In genomic region chr19:8898576-8898975, GRCm38 (mm10) we compare ENCODE assay signal across 8 mouse cellular contexts. TPM values are rescaled to one million over a fixed set of nuclear protein-coding genes. Genes with fewer than 3 reads are reported as not detected.
DNase-seq lines count a peak whose midpoint lies in the region; ATAC-seq and TF ChIP-seq lines count a peak whose summit lies in the region.

No protein-coding gene starts in this region.

- no peaks in the 10 kb centered on the region for H3K9me3 ChIP-seq in heart, embryonic 11.5 days (replicated peaks; ENCODE audit: control insufficient read depth, low read length)
- H3K9me3 ChIP-seq in liver, embryonic 12.5 days (replicated peaks), result no peaks in the 10 kb centered on the region

- peak overlapping the region; percentile 98 for H3K4me3 ChIP-seq in heart, embryonic 11.5 days (ENCODE audit: low read depth, low read length)
- peak overlapping the region; percentile 87 for H3K4me3 ChIP-seq in embryonic fibroblast, embryonic 13.5 days (ENCODE audit: insufficient read depth, low read length)
- peak overlapping the region; percentile 90 for H3K4me3 ChIP-seq in liver, embryonic 12.5 days

- 9% methylated on average over 13 of the region's 13 CpGs for WGBS in heart, embryonic 11.5 days (ENCODE audit: insufficient replicate concordance)
- WGBS in liver, embryonic 12.5 days (ENCODE audit: insufficient replicate concordance), result 2% methylated on average over 13 of the region's 13 CpGs

- no peak for TF ChIP-seq POLR2A in embryonic fibroblast, embryonic 13.5 days (IDR thresholded peaks at IDR 0.05; ENCODE audit: low read depth, low read length)

- no peaks in the 10 kb centered on the region for H3K27me3 ChIP-seq in heart, embryonic 11.5 days (ENCODE audit: control insufficient read depth, insufficient read depth, low read length)
- H3K27me3 ChIP-seq in liver, embryonic 12.5 days (replicated peaks), result no peaks in the 10 kb centered on the region

- intact Hi-C loops in heart, postnatal 36 days (cut with DNase I), result loop anchor here (2.0 kb wide), 1 partner anchor 22 kb away; the partner anchor contains the start of gene B3gat3
- intact Hi-C loops in left cerebral cortex, postnatal 36 days (cut with DNase I), result loop anchor here (2.0 to 5.0 kb wide), 2 partner anchors 20 to 56 kb away; no protein-coding TSS in a partner anchor

- H3K4me2 ChIP-seq in heart, embryonic 11.5 days, result peak overlapping the region; percentile 82
- peak overlapping the region; percentile 82 for H3K4me2 ChIP-seq in liver, embryonic 12.5 days

- H3K27ac ChIP-seq in heart, embryonic 11.5 days (ENCODE audit: low read depth, low read length), result peak overlapping the region; percentile 91
- H3K27ac ChIP-seq in embryonic fibroblast, embryonic 13.5 days (ENCODE audit: insufficient read depth, low read length), result peak overlapping the region; percentile 76
- H3K27ac ChIP-seq in liver, embryonic 12.5 days, result peak overlapping the region; percentile 89

- DNase-seq in heart, postnatal 36 days, result no peak
- DNase-seq in 416B (ENCODE audit: low read depth), result peak; percentile 60
- no peak for DNase-seq in frontal cortex, postnatal 14 days (ENCODE audit: low spot score in 2 of 2)
- no peak for DNase-seq in cerebellum, postnatal 36 days
- no peak for DNase-seq in left cerebral cortex, postnatal 36 days (ENCODE audit: low spot score in 2 of 2)

- peaks cover 16% of the 10 kb centered on the region for H3K36me3 ChIP-seq in heart, embryonic 11.5 days (ENCODE audit: control insufficient read depth, insufficient read depth, low read length)
- peaks cover 61% of the 10 kb centered on the region for H3K36me3 ChIP-seq in liver, embryonic 12.5 days

- H3K9ac ChIP-seq in heart, embryonic 11.5 days (ENCODE audit: low read depth, low read length), result peak overlapping the region; percentile 97
- H3K9ac ChIP-seq in liver, embryonic 12.5 days, result peak overlapping the region; percentile 96

- no peak for TF ChIP-seq CTCF in embryonic fibroblast, embryonic 13.5 days (IDR thresholded peaks at IDR 0.05; ENCODE audit: borderline replicate concordance, insufficient read depth, low read length)

- ATAC-seq in heart, embryonic 11.5 days (replicated peaks; ENCODE audit: insufficient number of reproducible peaks, low FRiP score, low TSS enrichment), result no peak
- ATAC-seq in liver, embryonic 12.5 days, result no peak

- H3K4me1 ChIP-seq in heart, embryonic 11.5 days (ENCODE audit: control insufficient read depth, insufficient read depth, low read length), result peaks cover 14% of the 10 kb centered on the region
- H3K4me1 ChIP-seq in embryonic fibroblast, embryonic 13.5 days (ENCODE audit: control insufficient read depth, insufficient read depth, low read length), result peaks cover 3% of the 10 kb centered on the region
- H3K4me1 ChIP-seq in liver, embryonic 12.5 days, result peaks cover 64% of the 10 kb centered on the region

RNA-seq across cellular contexts. Expression of gene Ganab, which starts 0.7 kb away (rescaled TPM):
- polyA plus RNA-seq in heart, embryonic 11.5 days (2014; fragmentation: Nextera tagmentation; extraction: Ambion mirVana), result 66.6 and 81.4 TPM in 2 replicates
- 10 to 100 TPM; 48.5 to 52.2 TPM for total RNA-seq in heart, postnatal 36 days (2021)
- polyA plus RNA-seq in embryonic fibroblast, embryonic 13.5 days (2011; ENCODE audit: insufficient read length, low read depth, missing spikeins), result 176 and 190 TPM in 2 replicates
- 61.9 TPM in 2 replicates for polyA plus RNA-seq in liver, embryonic 12.5 days (2016; fragmentation: Nextera tagmentation; extraction: Ambion mirVana)
- 100 to 1,000 TPM in 1 of 2 experiments, 10 to 100 TPM in 1; 95.3 to 102 TPM for total RNA-seq in left cerebral cortex, postnatal 36 days (2021)

RNA-seq across cellular contexts. Expression of gene Ints5, which starts 5.8 kb away (rescaled TPM):
- 19.2 and 24.6 TPM in 2 replicates for polyA plus RNA-seq in heart, embryonic 11.5 days (2014; fragmentation: Nextera tagmentation; extraction: Ambion mirVana)
- 10 to 100 TPM; 11.5 to 13.6 TPM for total RNA-seq in heart, postnatal 36 days (2021)
- polyA plus RNA-seq in embryonic fibroblast, embryonic 13.5 days (2011; ENCODE audit: insufficient read length, low read depth, missing spikeins), result 20.2 and 23.1 TPM in 2 replicates
- 39.9 and 40.8 TPM in 2 replicates for polyA plus RNA-seq in liver, embryonic 12.5 days (2016; fragmentation: Nextera tagmentation; extraction: Ambion mirVana)
- 10 to 100 TPM; 22.4 to 25.3 TPM for total RNA-seq in left cerebral cortex, postnatal 36 days (2021)

RNA-seq across cellular contexts. Expression of gene Gm49416, which starts 9.8 kb away (rescaled TPM):
- not detected in 2 replicates for polyA plus RNA-seq in heart, embryonic 11.5 days (2014; fragmentation: Nextera tagmentation; extraction: Ambion mirVana)
- not detected for total RNA-seq in heart, postnatal 36 days (2021)
- polyA plus RNA-seq in embryonic fibroblast, embryonic 13.5 days (2011; ENCODE audit: insufficient read length, low read depth, missing spikeins), result 16.8 and 18.4 TPM in 2 replicates
- polyA plus RNA-seq in liver, embryonic 12.5 days (2016; fragmentation: Nextera tagmentation; extraction: Ambion mirVana), result not detected in 2 replicates
- 1 to 10 TPM in 1 of 2 experiments, not detected in 1; 7.6 TPM for total RNA-seq in left cerebral cortex, postnatal 36 days (2021)

RNA-seq across cellular contexts. Expression of gene 1810009A15Rik, which starts 9.9 kb away (rescaled TPM):
- polyA plus RNA-seq in heart, embryonic 11.5 days (2014; fragmentation: Nextera tagmentation; extraction: Ambion mirVana), result 77.5 and 86.8 TPM in 2 replicates
- 10 to 100 TPM; 18.7 to 20.4 TPM for total RNA-seq in heart, postnatal 36 days (2021)
- polyA plus RNA-seq in embryonic fibroblast, embryonic 13.5 days (2011; ENCODE audit: insufficient read length, low read depth, missing spikeins), result 61.7 and 68.8 TPM in 2 replicates
- polyA plus RNA-seq in liver, embryonic 12.5 days (2016; fragmentation: Nextera tagmentation; extraction: Ambion mirVana), result 107 and 111 TPM in 2 replicates
- 10 to 100 TPM; 21.6 to 26.6 TPM for total RNA-seq in left cerebral cortex, postnatal 36 days (2021)

RNA-seq across cellular contexts. Expression of gene Gm49403, which starts 14.8 kb away (rescaled TPM):
- polyA plus RNA-seq in heart, embryonic 11.5 days (2014; fragmentation: Nextera tagmentation; extraction: Ambion mirVana), result not detected in 2 replicates
- not detected for total RNA-seq in heart, postnatal 36 days (2021)
- not detected in 2 replicates for polyA plus RNA-seq in embryonic fibroblast, embryonic 13.5 days (2011; ENCODE audit: insufficient read length, low read depth, missing spikeins)
- polyA plus RNA-seq in liver, embryonic 12.5 days (2016; fragmentation: Nextera tagmentation; extraction: Ambion mirVana), result not detected in 2 replicates
- not detected for total RNA-seq in left cerebral cortex, postnatal 36 days (2021)

Comparison
In these comparisons a context has a peak if more than half of its experiments do, and no peak if none do; other contexts are left out.
1. RNA of gene Gm49416, which starts 9.8 kb away (polyA plus RNA-seq): 16.8 to 18.4 TPM in embryonic fibroblast, embryonic 13.5 days; not detected in heart, embryonic 11.5 days and not detected in liver, embryonic 12.5 days; every median in the first group is over 10 times any median in the second.
2. Peak in every context shown above with its lines, with median percentiles within 50 percentile points of each other: H3K27ac ChIP-seq and H3K4me3 ChIP-seq.